Mouse (Mus musculus): Measurements from ENCODE around the gene Senp3.

- TF ChIP-seq CTCF (conservative IDR thresholded peaks at IDR 0.05; ENCODE audit: low read length) (no peak), POU5F1 (IDR thresholded peaks at IDR 0.05; ENCODE audit: borderline replicate concordance, low read length) (no peak), NANOG (IDR thresholded peaks at IDR 0.05; ENCODE audit: borderline replicate concordance, low read length) (no peak; the same call in 1 of the 2 replicates)
Observed at GRCm38 (mm10) chr11:69714636-69715329, 32.9 kb upstream of the Senp3 start.
